Mouse (Mus musculus) liver, embryonic 13.5 days (tissue): Measurements from ENCODE around the gene Fntb. TPM values are rescaled to one million over a fixed set of nuclear protein-coding genes. Genes with fewer than 3 reads are reported as not detected.
A peak's percentile ranks its signal among the peaks of the same experiment; 100 is the strongest.

Experiments
- ATAC-seq: fragments of 200-750 bp; cut with Nextera tagmentation; 2 replicates; pipeline ENCODE4 v1.8.0; 2017; ENCODE audit warnings: low read depth, mild to moderate bottlenecking, moderate number of reproducible peaks, moderate library complexity
- DNase-seq: peaks from one replicate; pipeline ENCODE4 v3.0.0; 2022
- H3K27ac ChIP-seq: fragments of 300-500 bp; sonication (generic); 2 replicates; pipeline ENCODE4 v1.5.1; 2015; ENCODE audit warnings: moderate library complexity, mild to moderate bottlenecking, inconsistent platforms
- H3K27me3 ChIP-seq: fragments of 300-500 bp; sonication (generic); 2 replicates; pipeline ENCODE4 v1.6.1; 2015; ENCODE audit warnings: mild to moderate bottlenecking, inconsistent platforms
- H3K36me3 ChIP-seq: fragments of 300-500 bp; sonication (generic); 2 replicates; pipeline ENCODE4 v1.6.1; 2015; ENCODE audit warnings: mild to moderate bottlenecking, inconsistent platforms
- H3K4me1 ChIP-seq: fragments of 300-500 bp; sonication (generic); replicated peaks from 2 replicates; pipeline ENCODE4 v1.6.1; 2015; ENCODE audit warnings: inconsistent platforms
- H3K4me2 ChIP-seq: fragments of 300-500 bp; sonication (generic); 2 replicates; pipeline ENCODE4 v1.6.1; 2015; ENCODE audit warnings: inconsistent platforms, mild to moderate bottlenecking, moderate library complexity
- H3K4me3 ChIP-seq: fragments of 300-500 bp; sonication (generic); replicated peaks from 2 replicates; pipeline ENCODE4 v1.5.1; 2015; ENCODE audit warnings: mild to moderate bottlenecking, inconsistent platforms
- H3K9ac ChIP-seq: fragments of 300-500 bp; sonication (generic); 2 replicates; pipeline ENCODE4 v1.6.1; 2015; ENCODE audit warnings: mild to moderate bottlenecking, inconsistent platforms
- H3K9me3 ChIP-seq: fragments of 300-500 bp; sonication (generic); replicated peaks from 2 replicates; pipeline ENCODE4 v1.6.1; 2016; ENCODE audit warnings: inconsistent platforms
- WGBS: fragments of 180-500 bp; shearing (Covaris S2); methylation state at CpG from one replicate; pipeline ENCODE4 v1.1.7; 2015; ENCODE audit not compliant: insufficient replicate concordance; 5-methylcytosine and 5-hydroxymethylcytosine counted together
- polyA plus RNA-seq: library from polyadenylated mRNA; unstranded; fragments of >200 nt; fragmentation: Nextera tagmentation; extraction: Ambion mirVana; gene quantifications from 2 replicates; pipeline ENCODE4 v1.2.1, GENCODE M21; 2015

Gene Fntb
- polyA plus RNA-seq, 1 experiment from 2014 or later = 22.2 TPM

GRCm38 (mm10) chr12:76927539-76927938 is 162.2 kb downstream of the Fntb start:
- no peak for ATAC-seq

GRCm38 (mm10) chr12:76930177-76930576 is 164.8 kb downstream of the Fntb start:
- ATAC-seq (peak; percentile 95), DNase-seq (peak; percentile 73)
- Histone ChIP-seq H3K4me3 (no peak overlapping the region), H3K27ac (peak overlapping the region; percentile 37; the same call in 1 of the 2 replicates), H3K36me3 (peaks cover 32% of the 10 kb centered on the region), H3K4me1 (peaks cover 39% of the 10 kb centered on the region), H3K9ac (no peak overlapping the region), H3K4me2 (peak overlapping the region; percentile 25; the same call in 1 of the 2 replicates), H3K9me3 (no peaks in the 10 kb centered on the region), H3K27me3 (no peaks in the 10 kb centered on the region)
- 28% methylated on average over 6 of the region's 6 CpGs for WGBS

More at GRCm38 (mm10) chr12:76927539-76927938, 162.2 kb downstream of the Fntb start:
- 67% methylated on average over 10 of the region's 10 CpGs for WGBS
- H3K36me3 ChIP-seq = peaks cover 16% of the 10 kb centered on the region
- H3K27me3 ChIP-seq = no peaks in the 10 kb centered on the region
- H3K4me2 ChIP-seq = no peak overlapping the region
- peaks cover 40% of the 10 kb centered on the region for H3K4me1 ChIP-seq
- no peak overlapping the region for H3K27ac ChIP-seq
- no peak overlapping the region for H3K4me3 ChIP-seq
- no peak for DNase-seq
- H3K9me3 ChIP-seq = no peaks in the 10 kb centered on the region
- H3K9ac ChIP-seq = no peak overlapping the region

GRCm38 (mm10) chr12:76931739-76932687 is 166.6 kb downstream of the Fntb start:
- H3K27me3 ChIP-seq = no peaks in the 10 kb centered on the region
- 0 out of 2 replicates have a peak overlapping the region, but pooled peaks have one; percentile 6 for H3K9ac ChIP-seq
- no peaks in the 10 kb centered on the region for H3K9me3 ChIP-seq
- H3K4me3 ChIP-seq = no peak overlapping the region
- ATAC-seq (no peak), DNase-seq (no peak)
- WGBS = 71% methylated on average over 14 of the region's 14 CpGs
- H3K4me1 ChIP-seq = peaks cover 37% of the 10 kb centered on the region
- H3K4me2 ChIP-seq = no peak overlapping the region
- peaks cover 51% of the 10 kb centered on the region for H3K36me3 ChIP-seq
- H3K27ac ChIP-seq = peak overlapping the region; percentile 47; the same call in 1 of the 2 replicates

- H3K4me1 ChIP-seq = peaks cover 37% of the 10 kb centered on the region
- 82% methylated on average over 6 of the region's 6 CpGs for WGBS
- H3K9ac ChIP-seq = no peak overlapping the region
- no peak overlapping the region for H3K4me2 ChIP-seq
- DNase-seq = no peak
- H3K36me3 ChIP-seq = peaks cover 57% of the 10 kb centered on the region
- no peak overlapping the region for H3K4me3 ChIP-seq
- no peaks in the 10 kb centered on the region for H3K9me3 ChIP-seq
- H3K27ac ChIP-seq = 0 out of 2 replicates have a peak overlapping the region, but pooled peaks have one; percentile 39
- ATAC-seq = no peak
- H3K27me3 ChIP-seq = no peaks in the 10 kb centered on the region
These were observed 167.3 kb downstream of the Fntb start for GRCm38 (mm10) chr12:76932688-76933060.

- 82% methylated on average over 3 of the region's 3 CpGs for WGBS
- DNase-seq (no peak), ATAC-seq (no peak)
- H3K27me3 ChIP-seq = no peaks in the 10 kb centered on the region
- peaks cover 72% of the 10 kb centered on the region for H3K36me3 ChIP-seq
- H3K4me2 ChIP-seq = no peak overlapping the region
- peak overlapping the region; percentile 30 for H3K27ac ChIP-seq
- H3K4me3 ChIP-seq = no peak overlapping the region
- H3K4me1 ChIP-seq = peaks cover 33% of the 10 kb centered on the region
- no peaks in the 10 kb centered on the region for H3K9me3 ChIP-seq
- H3K9ac ChIP-seq = no peak overlapping the region
These were observed 169.0 kb downstream of the Fntb start for GRCm38 (mm10) chr12:76934438-76934837.

- ATAC-seq (no peak), DNase-seq (no peak)
- 83% methylated on average over 10 of the region's 10 CpGs for WGBS
- H3K4me3 ChIP-seq = no peak overlapping the region
- peaks cover 25% of the 10 kb centered on the region for H3K4me1 ChIP-seq
- H3K27me3 ChIP-seq = no peaks in the 10 kb centered on the region
- H3K9ac ChIP-seq = no peak overlapping the region
- H3K4me2 ChIP-seq = no peak overlapping the region
- no peak overlapping the region; the same call in 1 of the 2 replicates for H3K27ac ChIP-seq
- H3K36me3 ChIP-seq = peaks cover 90% of the 10 kb centered on the region
- no peaks in the 10 kb centered on the region for H3K9me3 ChIP-seq
These were observed 170.8 kb downstream of the Fntb start for GRCm38 (mm10) chr12:76936211-76936610.

GRCm38 (mm10) chr12:76938013-76938412 is 172.6 kb downstream of the Fntb start:
- Histone ChIP-seq H3K9ac (no peak overlapping the region), H3K27ac (no peak overlapping the region), H3K27me3 (no peaks in the 10 kb centered on the region), H3K4me2 (no peak overlapping the region), H3K36me3 (peaks cover 93% of the 10 kb centered on the region), H3K9me3 (no peaks in the 10 kb centered on the region), H3K4me1 (peaks cover 28% of the 10 kb centered on the region), H3K4me3 (no peak overlapping the region)
- 84% methylated on average over 6 of the region's 6 CpGs for WGBS
- DNase-seq (no peak), ATAC-seq (no peak)

GRCm38 (mm10) chr12:76941524-76941923 is 176.1 kb downstream of the Fntb start:
- Histone ChIP-seq H3K9ac (peak overlapping the region; percentile 47), H3K27me3 (no peaks in the 10 kb centered on the region), H3K4me1 (peaks cover 59% of the 10 kb centered on the region), H3K4me2 (peak overlapping the region; percentile 20), H3K4me3 (no peak overlapping the region), H3K27ac (peak overlapping the region; percentile 81), H3K9me3 (no peaks in the 10 kb centered on the region), H3K36me3 (peaks cover 98% of the 10 kb centered on the region)
- DNase-seq (peak; percentile 43), ATAC-seq (peak; percentile 95)
- 11% methylated on average over 2 of the region's 2 CpGs for WGBS

GRCm38 (mm10) chr12:76942476-76942875 is 177.1 kb downstream of the Fntb start:
- Histone ChIP-seq H3K9me3 (no peaks in the 10 kb centered on the region), H3K9ac (peak overlapping the region; percentile 47; the same call in 1 of the 2 replicates), H3K4me2 (no peak overlapping the region), H3K27ac (peak overlapping the region; percentile 81), H3K27me3 (no peaks in the 10 kb centered on the region), H3K36me3 (peaks cover 97% of the 10 kb centered on the region), H3K4me3 (no peak overlapping the region), H3K4me1 (peaks cover 66% of the 10 kb centered on the region)
- no peak for ATAC-seq
- 59% methylated on average over 2 of the region's 2 CpGs for WGBS
- DNase-seq = no peak

GRCm38 (mm10) chr12:76943046-76943445 is 177.7 kb downstream of the Fntb start:
- no peak overlapping the region for H3K4me3 ChIP-seq
- no peak for ATAC-seq
- H3K27me3 ChIP-seq = no peaks in the 10 kb centered on the region
- H3K27ac ChIP-seq = peak overlapping the region; percentile 81; the same call in 1 of the 2 replicates
- 45% methylated on average over 3 of the region's 3 CpGs for WGBS
- no peak overlapping the region for H3K4me2 ChIP-seq
- H3K36me3 ChIP-seq = peaks cover 97% of the 10 kb centered on the region
- peaks cover 72% of the 10 kb centered on the region for H3K4me1 ChIP-seq
- no peak overlapping the region for H3K9ac ChIP-seq
- no peaks in the 10 kb centered on the region for H3K9me3 ChIP-seq
- no peak for DNase-seq

- Histone ChIP-seq H3K9me3 (no peaks in the 10 kb centered on the region), H3K27me3 (no peaks in the 10 kb centered on the region), H3K36me3 (peaks cover 97% of the 10 kb centered on the region), H3K9ac (no peak overlapping the region), H3K4me3 (no peak overlapping the region), H3K4me1 (peaks cover 76% of the 10 kb centered on the region), H3K4me2 (no peak overlapping the region), H3K27ac (no peak overlapping the region)
- DNase-seq (no peak), ATAC-seq (no peak)
- 82% methylated on average over 6 of the region's 6 CpGs for WGBS
These were observed 178.1 kb downstream of the Fntb start for GRCm38 (mm10) chr12:76943466-76943865.
